Mouse (Mus musculus): ENCODE data around the gene Itgb1bp2.

Gene Itgb1bp2

GRCm38 (mm10) chrX:101448886-101449475 is at the start of gene Itgb1bp2:
TSS of gene Itgb1bp2 (plus strand) at chrX:101449088.
- peak; percentile 46 to 47 for DNase-seq (ENCODE audit: low spot score in 2 of 2)

- DNase-seq (ENCODE audit: low spot score in 2 of 2): peak in 1 of 2 experiments; percentile 21
These were observed 29.8 kb upstream of the Itgb1bp2 start for GRCm38 (mm10) chrX:101418946-101419724.

DNA sequence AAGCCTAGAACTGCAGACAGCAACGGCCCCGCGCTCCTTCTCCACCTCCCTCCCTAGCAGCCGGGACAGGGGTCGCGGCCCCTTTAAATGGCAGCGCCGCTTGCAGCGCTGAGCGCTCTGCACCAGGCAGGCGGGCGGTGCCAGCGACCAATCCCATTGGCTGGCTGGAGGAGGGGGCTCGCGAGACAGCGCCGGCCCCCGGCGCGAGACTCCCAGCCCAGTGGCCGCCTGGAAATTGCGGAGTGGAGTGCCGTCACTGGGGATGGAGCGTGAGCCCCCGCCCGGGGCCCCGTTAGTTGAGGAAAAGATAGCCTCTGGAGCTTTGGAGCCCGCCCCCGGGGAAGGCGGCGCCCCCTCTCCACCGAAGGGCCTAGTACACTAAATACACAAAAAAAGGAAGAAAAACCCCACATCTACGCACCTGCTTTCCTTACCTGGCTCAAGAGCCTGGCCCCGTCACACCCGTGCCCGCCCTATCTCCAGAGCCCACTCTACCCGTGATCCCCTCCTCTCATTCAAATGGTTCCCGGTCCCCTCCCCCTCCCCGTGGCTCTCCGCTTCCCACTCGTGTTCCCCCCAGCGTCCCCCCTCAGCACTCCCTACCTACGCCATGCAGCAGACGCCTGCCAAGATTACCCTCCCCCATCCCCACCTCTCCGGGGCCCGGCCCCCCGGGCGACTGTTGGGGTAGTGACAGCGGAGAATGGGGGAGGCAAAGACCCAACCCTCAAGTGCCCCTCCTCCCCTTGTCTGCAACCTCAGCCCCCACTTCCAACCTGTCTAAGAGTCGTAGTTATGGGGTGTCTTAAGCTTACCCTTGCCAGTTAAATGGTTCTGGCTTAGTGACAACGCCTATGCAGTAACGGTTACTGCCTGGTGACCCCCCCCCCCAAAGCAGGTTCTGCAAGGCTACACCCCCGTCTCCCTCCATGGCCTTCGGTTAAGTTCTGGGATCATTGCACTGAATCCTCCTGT is 28.9 kb upstream of the Itgb1bp2 start:
- peak; percentile 84 to 87 for DNase-seq (ENCODE audit: low spot score in 2 of 2)

- DNase-seq (ENCODE audit: low spot score in 2 of 2): no peak
These were observed 28.2 kb upstream of the Itgb1bp2 start, which contains the start of gene Zmym3 for GRCm38 (mm10) chrX:101420700-101421095. TSS of gene Zmym3 (minus strand) at chrX:101420849.

GRCm38 (mm10) chrX:101423462-101423861 is 25.4 kb upstream of the Itgb1bp2 start:
- DNase-seq (ENCODE audit: low spot score in 2 of 2): no peak

- DNase-seq (ENCODE audit: low spot score in 2 of 2): no peak
These were observed 21.1 kb upstream of the Itgb1bp2 start for GRCm38 (mm10) chrX:101427774-101428173.

- DNase-seq (ENCODE audit: low spot score in 2 of 2): no peak
These were observed 20.1 kb upstream of the Itgb1bp2 start for GRCm38 (mm10) chrX:101428785-101429141.

GRCm38 (mm10) chrX:101429142-101429949 is 19.5 kb upstream of the Itgb1bp2 start, which contains the start of gene Nono:
TSS of gene Nono (plus strand) at chrX:101429318.
- DNase-seq (ENCODE audit: low spot score in 2 of 2): peak; percentile 85 to 93

GRCm38 (mm10) chrX:101429976-101430375 is 18.9 kb upstream of the Itgb1bp2 start:
- no peak for DNase-seq (ENCODE audit: low spot score in 2 of 2)

DNA sequence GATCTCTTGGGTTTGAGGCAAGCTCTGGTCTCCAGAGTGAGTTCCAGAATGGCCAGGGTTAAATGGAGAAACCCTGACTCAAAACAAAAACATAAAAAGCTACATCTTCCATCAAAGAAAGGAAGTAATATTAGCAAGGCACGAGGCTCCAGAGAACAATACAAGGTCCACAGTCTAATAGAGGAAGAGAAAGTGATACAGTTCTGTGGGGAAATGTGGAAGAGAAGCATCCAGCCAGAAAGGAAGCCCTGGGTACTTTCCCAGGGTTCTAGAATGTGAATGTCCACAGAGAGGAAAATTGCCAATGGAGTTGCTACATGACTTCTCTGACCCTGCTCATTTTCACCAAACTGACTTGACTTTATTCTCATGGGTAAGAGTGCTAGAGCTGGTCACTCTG is 2.3 kb downstream of the Itgb1bp2 start:
- DNase-seq (ENCODE audit: low spot score in 2 of 2): no peak

- no peak for DNase-seq (ENCODE audit: low spot score in 2 of 2)
These were observed 2.7 kb downstream of the Itgb1bp2 start for GRCm38 (mm10) chrX:101451591-101451990.

DNA sequence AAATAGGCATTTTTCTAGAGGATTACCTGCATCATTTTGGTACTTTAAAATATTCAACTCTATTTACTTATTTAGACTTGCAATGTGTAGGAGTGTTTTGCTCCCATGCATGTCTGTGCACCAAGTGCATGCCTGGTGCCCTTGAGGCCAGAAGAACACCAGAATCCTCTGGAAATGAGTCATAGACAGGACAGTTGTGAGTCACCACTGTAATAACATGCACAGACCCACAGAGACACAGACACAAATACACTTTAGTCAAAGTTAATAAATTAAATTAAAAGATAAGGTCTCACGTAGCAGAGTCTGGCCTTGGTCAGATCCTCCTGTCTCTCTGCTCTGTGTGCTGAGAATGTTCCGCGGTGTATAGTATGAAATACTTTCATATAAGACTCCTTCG is 23.3 kb downstream of the Itgb1bp2 start:
- no peak for DNase-seq (ENCODE audit: low spot score in 2 of 2)

- DNase-seq (ENCODE audit: low spot score in 2 of 2): no peak
These were observed 32.9 kb downstream of the Itgb1bp2 start for GRCm38 (mm10) chrX:101481604-101482350.

- DNase-seq (ENCODE audit: low spot score in 2 of 2): peak in 1 of 2 experiments; percentile 1
These were observed 37.7 kb downstream of the Itgb1bp2 start for GRCm38 (mm10) chrX:101486487-101487152.
